Mouse (Mus musculus): ENCODE measurements around the gene Ghsr.
A peak's percentile ranks its signal among the peaks of the same experiment; 100 is the strongest.

Ghsr gene

DNA sequence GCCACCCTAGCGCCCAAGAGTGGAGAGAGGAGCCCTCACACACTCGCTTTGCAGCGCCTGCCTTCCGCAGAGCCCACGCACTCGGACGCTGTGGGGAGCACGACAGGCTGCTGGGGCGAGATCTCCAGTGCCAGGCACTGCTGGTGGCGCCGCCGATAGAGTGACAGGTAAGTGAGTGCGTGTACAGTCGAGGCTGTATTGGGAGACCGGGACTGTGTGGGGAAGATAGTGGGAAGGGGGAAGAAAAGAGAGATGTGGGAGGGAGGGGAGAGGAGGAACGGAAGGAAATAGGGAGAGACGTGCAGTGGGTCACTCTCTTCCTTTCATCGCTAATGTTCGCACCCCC lies at the start of gene Ghsr:
Ghsr (plus strand) TSS at position 76 of the 346 bp plus-strand sequence.
- no peak for DNase-seq

DNA sequence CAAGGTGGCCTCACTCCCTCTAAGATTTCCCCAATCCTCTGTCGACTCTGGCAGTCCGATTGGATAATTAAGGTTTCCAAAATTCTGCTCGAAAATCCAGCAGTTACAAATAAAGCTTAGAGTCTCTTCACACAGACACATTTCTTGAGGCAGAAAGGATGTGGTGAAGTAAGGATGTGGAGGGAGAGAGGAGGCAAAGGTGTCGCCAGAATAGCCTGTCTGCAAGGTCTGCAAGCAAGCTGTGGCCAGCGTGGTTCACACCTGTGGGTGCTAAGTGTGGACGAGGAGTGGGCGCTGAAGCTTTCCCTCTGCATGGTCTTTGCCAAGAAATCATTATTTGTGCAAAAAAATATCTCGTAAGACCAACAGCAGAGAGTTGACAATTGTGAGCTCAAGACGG lies 48.6 kb upstream of the Ghsr start:
- no peak for DNase-seq

- peak; percentile 60 to 65 for DNase-seq
Measured at GRCm38 (mm10) chr3:27323551-27323950, 47.6 kb upstream of the Ghsr start.

DNA sequence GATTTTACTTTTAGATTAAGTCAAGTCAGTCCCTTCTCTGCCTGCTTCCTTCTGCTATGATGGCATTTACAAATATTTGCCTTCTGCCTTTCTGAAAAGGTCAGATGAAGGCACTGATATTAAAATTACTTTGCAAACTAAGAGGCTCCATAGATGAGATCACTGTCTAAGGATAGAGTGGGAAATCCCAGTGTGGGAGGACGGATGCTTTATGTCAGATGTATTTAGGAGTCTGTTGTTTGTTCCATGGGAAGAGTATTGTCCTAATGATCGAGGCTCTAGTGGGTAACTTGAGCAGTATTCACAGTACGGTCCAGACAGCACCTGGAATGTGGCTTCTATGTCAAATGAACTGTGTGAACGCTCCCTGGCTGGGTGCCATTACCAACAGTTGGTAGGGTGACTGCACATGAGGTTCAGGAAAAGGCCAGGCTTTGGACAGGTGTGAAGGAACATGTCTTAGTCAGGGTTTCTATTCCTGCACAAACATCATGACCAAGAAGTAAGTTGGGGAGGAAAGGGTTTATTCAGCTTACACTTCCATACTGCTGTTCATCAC lies 44.4 kb upstream of the Ghsr start:
- DNase-seq, result peak; percentile 76 to 86

DNA sequence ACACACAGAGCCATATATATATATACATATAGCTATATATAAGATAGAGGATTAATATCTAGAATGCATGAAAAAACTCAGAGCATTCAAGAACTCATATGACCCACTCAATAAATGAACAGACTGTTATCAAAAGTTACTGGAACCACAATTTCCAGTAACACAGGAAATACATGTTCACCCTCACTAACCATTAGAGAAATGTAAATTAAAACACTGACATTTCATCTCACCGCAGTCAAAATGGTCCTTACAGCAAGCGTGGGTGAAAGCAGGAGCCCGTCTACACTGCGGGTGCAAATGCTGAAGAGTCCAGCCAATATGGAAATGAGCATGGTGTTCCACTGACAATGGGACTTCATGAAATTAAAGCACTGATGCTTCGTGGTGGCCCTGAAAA lies 40.4 kb upstream of the Ghsr start:
- DNase-seq, result no peak

- DNase-seq, result peak; percentile 74 to 83
Measured at GRCm38 (mm10) chr3:27338437-27338836, 32.7 kb upstream of the Ghsr start.

GRCm38 (mm10) chr3:27338887-27339286 lies 32.3 kb upstream of the Ghsr start:
- peak; percentile 51 to 53 for DNase-seq

GRCm38 (mm10) chr3:27340757-27341156 lies 30.4 kb upstream of the Ghsr start:
- peak in 1 of 2 experiments; percentile 1 for DNase-seq

DNA sequence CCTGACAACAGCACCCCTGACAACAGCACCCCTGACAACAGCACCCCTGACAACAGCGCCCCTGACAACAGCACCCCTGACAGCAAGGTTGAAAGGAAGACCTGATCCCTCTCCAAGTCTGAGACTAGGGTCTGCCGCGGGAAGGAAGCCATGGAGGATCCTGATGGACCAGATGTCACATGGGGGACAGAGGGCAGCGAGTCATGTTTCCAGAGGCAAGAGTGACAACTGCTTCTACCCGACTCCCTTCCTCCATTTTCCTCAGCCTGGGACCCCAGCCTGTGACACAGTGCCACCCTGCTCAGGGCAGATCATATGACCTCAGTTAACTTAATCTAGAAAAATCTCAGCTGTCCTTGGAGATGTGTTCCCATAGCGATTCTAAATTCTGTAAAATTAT lies 28.7 kb upstream of the Ghsr start:
- no peak for DNase-seq

DNA sequence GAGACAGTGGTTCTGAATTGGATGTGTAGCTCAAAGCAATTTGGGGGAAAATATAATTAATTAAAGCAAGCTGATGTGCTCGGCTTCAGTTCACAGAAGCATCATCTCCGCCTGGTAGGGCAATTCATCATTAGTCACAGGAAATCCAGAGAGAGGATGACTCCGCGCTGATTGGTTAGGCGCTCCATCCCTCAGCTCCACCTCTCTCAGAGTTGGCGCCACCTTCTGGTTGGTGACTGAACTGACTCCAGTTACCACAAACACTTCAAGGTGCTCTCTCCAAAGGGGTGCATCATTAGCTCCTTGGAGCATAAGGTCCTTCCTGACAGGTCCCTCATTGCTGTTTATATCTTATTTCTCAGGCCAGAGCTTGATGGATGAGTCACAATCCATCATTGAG lies 25.6 kb upstream of the Ghsr start:
- DNase-seq, result peak; percentile 57 to 85

- DNase-seq, result no peak
Measured at GRCm38 (mm10) chr3:27348462-27348861, 22.7 kb upstream of the Ghsr start.

- peak; percentile 76 to 78 for DNase-seq
Measured at GRCm38 (mm10) chr3:27351105-27351504, 20.0 kb upstream of the Ghsr start.

GRCm38 (mm10) chr3:27359100-27359720 lies 11.9 kb upstream of the Ghsr start:
- DNase-seq, result no peak

GRCm38 (mm10) chr3:27370125-27370524 lies 1.0 kb upstream of the Ghsr start:
- DNase-seq, result peak; percentile 34 to 81

GRCm38 (mm10) chr3:27370582-27371275 lies 422 bp upstream of the Ghsr start:
- DNase-seq, result no peak

- peak in 1 of 2 experiments; percentile 2 for DNase-seq
Measured at GRCm38 (mm10) chr3:27371725-27372650, 837 bp downstream of the Ghsr start.

DNA sequence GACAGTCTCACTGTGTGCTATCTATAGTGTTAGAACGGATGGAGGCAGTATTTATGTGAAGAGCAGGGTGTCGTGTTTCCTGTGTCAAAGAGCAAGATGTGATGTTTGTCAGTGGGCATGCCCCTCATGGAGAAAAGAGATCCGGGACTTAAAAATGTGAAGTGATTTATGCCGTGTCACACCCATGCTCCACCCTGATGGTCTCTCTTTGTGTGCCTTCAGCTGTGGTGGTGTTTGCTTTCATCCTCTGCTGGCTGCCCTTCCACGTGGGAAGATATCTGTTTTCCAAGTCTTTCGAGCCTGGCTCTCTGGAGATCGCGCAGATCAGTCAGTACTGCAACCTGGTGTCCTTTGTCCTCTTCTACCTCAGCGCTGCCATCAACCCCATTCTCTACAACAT lies 3.2 kb downstream of the Ghsr start:
- no peak for DNase-seq

DNA sequence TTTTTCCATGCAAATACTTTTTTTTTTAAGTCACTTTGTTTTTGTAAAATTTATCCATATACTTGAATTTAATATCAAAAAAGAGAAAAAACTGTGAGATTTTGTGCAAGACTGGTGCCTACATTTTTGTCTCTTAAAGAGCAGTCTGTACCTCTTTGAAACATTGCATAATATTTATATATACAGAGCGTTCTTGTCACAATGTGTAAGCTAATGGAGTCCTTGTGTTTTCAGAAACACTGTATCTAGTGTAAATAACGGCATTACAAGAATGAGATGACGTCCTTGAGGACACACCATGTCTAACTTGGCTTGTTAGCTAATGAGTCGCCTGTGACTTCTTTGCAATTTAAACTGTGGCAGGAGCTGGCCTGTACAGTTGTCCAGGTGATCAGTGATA lies 6.8 kb downstream of the Ghsr start:
- DNase-seq, result no peak

- peak; percentile 3 to 39 for DNase-seq
Measured at GRCm38 (mm10) chr3:27384836-27385235, 13.7 kb downstream of the Ghsr start.

GRCm38 (mm10) chr3:27389923-27390322 lies 18.8 kb downstream of the Ghsr start:
- no peak for DNase-seq

DNA sequence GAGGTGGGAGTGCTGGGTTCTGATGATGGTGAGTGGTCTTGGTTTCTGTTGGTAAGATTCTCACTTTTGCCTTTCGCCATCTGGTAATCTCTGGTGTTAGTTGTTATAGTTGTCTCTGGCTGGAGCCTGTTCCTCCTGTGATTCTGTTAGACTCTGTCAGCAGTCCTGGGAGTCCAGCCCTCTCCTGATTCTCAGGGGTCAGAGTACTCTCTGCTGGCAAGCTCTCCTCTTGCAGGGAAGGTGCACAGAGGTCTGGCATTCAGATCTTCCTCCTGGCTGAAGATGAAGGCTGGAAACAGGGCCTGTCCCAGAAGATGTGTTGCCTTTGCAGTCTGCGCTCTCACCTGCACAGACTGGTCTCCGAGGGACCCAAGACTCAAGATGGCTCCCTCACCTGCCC lies 29.8 kb downstream of the Ghsr start:
- DNase-seq, result peak; percentile 46 to 55

- no peak for DNase-seq
Measured at GRCm38 (mm10) chr3:27406440-27406839, 35.3 kb downstream of the Ghsr start.

GRCm38 (mm10) chr3:27408564-27408963 lies 37.4 kb downstream of the Ghsr start:
- DNase-seq, result no peak
